Mouse (Mus musculus) testis, adult 2 months (tissue): Measurements from ENCODE around the gene Ttll4. TPM values are rescaled to one million over a fixed set of nuclear protein-coding genes. Genes with fewer than 3 reads are reported as not detected.

Experiments used
- H3K27ac ChIP-seq: fragments of 200-500 bp; 2 replicates; pipeline ENCODE4 v1.5.1; 2012; ENCODE audit warnings: low read depth, low read length; ENCODE audit not compliant: control insufficient read depth, insufficient read depth
- H3K27me3 ChIP-seq: fragments of 200-500 bp; 2 replicates; pipeline ENCODE4 v1.6.1; 2012; ENCODE audit warnings: mild to moderate bottlenecking, low read length, moderate library complexity; ENCODE audit not compliant: control insufficient read depth, insufficient read depth
- H3K36me3 ChIP-seq: fragments of 200-500 bp; 2 replicates; pipeline ENCODE4 v1.6.1; 2012; ENCODE audit warnings: mild to moderate bottlenecking, low read length; ENCODE audit not compliant: control insufficient read depth, insufficient read depth
- H3K4me1 ChIP-seq: fragments of 200-500 bp; 2 replicates; pipeline ENCODE4 v1.6.1; 2012; ENCODE audit warnings: low read length; ENCODE audit not compliant: control insufficient read depth, insufficient read depth
- H3K4me3 ChIP-seq: fragments of 200-500 bp; 2 replicates; pipeline ENCODE4 v1.5.1; 2012; ENCODE audit warnings: low read depth, mild to moderate bottlenecking, low read length, moderate library complexity, mixed read lengths; ENCODE audit not compliant: control insufficient read depth
- CTCF ChIP-seq: fragments of 200-500 bp; IDR thresholded peaks from 2 replicates; pipeline ENCODE4 v1.5.1; 2012; ENCODE audit warnings: low read depth, mild to moderate bottlenecking, inconsistent platforms, low read length, moderate library complexity; ENCODE audit not compliant: control insufficient read depth, insufficient read depth, insufficient replicate concordance
- POLR2A ChIP-seq: fragments of 200-500 bp; IDR thresholded peaks from 2 replicates; pipeline ENCODE4 v1.6.1; 2012; ENCODE audit warnings: low read depth, mild to moderate bottlenecking, inconsistent platforms, low read length, moderate library complexity; ENCODE audit not compliant: control insufficient read depth
- polyA plus RNA-seq: library from polyadenylated mRNA; depleted of rRNA; stranded (reverse); fragments of >200 nt; gene quantifications from 2 replicates; pipeline ENCODE4 v1.2.3, GENCODE M21; 2012

Gene Ttll4
- polyA plus RNA-seq, 1 experiment = 77.9 TPM

- no peak overlapping the region for H3K27ac ChIP-seq
- H3K27me3 ChIP-seq = no peaks in the 10 kb centered on the region
- no peak overlapping the region for H3K4me3 ChIP-seq
- TF ChIP-seq CTCF (no peak), POLR2A (no peak)
- H3K4me1 ChIP-seq = peaks cover 9% of the 10 kb centered on the region
- no peaks in the 10 kb centered on the region for H3K36me3 ChIP-seq
Measured at GRCm38 (mm10) chr1:74712046-74712445, 50.5 kb downstream of the Ttll4 start.

- TF ChIP-seq CTCF = no peak
- no peak for TF ChIP-seq POLR2A
- Histone ChIP-seq H3K27ac (peak overlapping the region; percentile 49; the same call in 1 of the 2 replicates), H3K4me3 (no peak overlapping the region)
Measured at GRCm38 (mm10) chr1:74712461-74713098, 51.0 kb downstream of the Ttll4 start.

GRCm38 (mm10) chr1:74713099-74713858, 51.7 kb downstream of the Ttll4 start, which contains the start of gene Cyp27a1:
Gene Cyp27a1, plus strand, starts transcription at chr1:74713574.
- Histone ChIP-seq H3K36me3 (no peaks in the 10 kb centered on the region), H3K27me3 (no peaks in the 10 kb centered on the region), H3K27ac (peak within 1 kb of the TSS; percentile 70), H3K4me1 (peaks cover 9% of the 10 kb centered on the region), H3K4me3 (peak within 1 kb of the TSS; percentile 81)
- no peak for TF ChIP-seq CTCF
- peak; percentile 60; the same call in 1 of the 2 replicates for TF ChIP-seq POLR2A

More at GRCm38 (mm10) chr1:74712461-74713098, 51.0 kb downstream of the Ttll4 start:
- no peaks in the 10 kb centered on the region for H3K27me3 ChIP-seq
- H3K4me1 ChIP-seq = peaks cover 9% of the 10 kb centered on the region
- H3K36me3 ChIP-seq = no peaks in the 10 kb centered on the region

- H3K4me1 ChIP-seq = peaks cover 9% of the 10 kb centered on the region
- TF ChIP-seq POLR2A (no peak), CTCF (no peak)
- H3K27ac ChIP-seq = peak overlapping the region; percentile 70
- H3K36me3 ChIP-seq = no peaks in the 10 kb centered on the region
- peak overlapping the region; percentile 81 for H3K4me3 ChIP-seq
- H3K27me3 ChIP-seq = no peaks in the 10 kb centered on the region
Measured at GRCm38 (mm10) chr1:74713859-74714730, 52.5 kb downstream of the Ttll4 start.

- peaks cover 9% of the 10 kb centered on the region for H3K4me1 ChIP-seq
- no peaks in the 10 kb centered on the region for H3K36me3 ChIP-seq
- H3K4me3 ChIP-seq = no peak overlapping the region
- no peak overlapping the region for H3K27ac ChIP-seq
- no peak for TF ChIP-seq POLR2A
- no peak for TF ChIP-seq CTCF
- no peaks in the 10 kb centered on the region for H3K27me3 ChIP-seq
Measured at GRCm38 (mm10) chr1:74714967-74715366, 53.4 kb downstream of the Ttll4 start.

- peaks cover 9% of the 10 kb centered on the region for H3K4me1 ChIP-seq
- H3K36me3 ChIP-seq = no peaks in the 10 kb centered on the region
- no peaks in the 10 kb centered on the region for H3K27me3 ChIP-seq
- H3K27ac ChIP-seq = no peak overlapping the region
- TF ChIP-seq POLR2A (no peak), CTCF (no peak)
- H3K4me3 ChIP-seq = no peak overlapping the region; the same call in 1 of the 2 replicates
Measured at GRCm38 (mm10) chr1:74715468-74715867, 53.9 kb downstream of the Ttll4 start.

- TF ChIP-seq CTCF = no peak
- TF ChIP-seq POLR2A = no peak
- Histone ChIP-seq H3K36me3 (no peaks in the 10 kb centered on the region), H3K27me3 (no peaks in the 10 kb centered on the region), H3K4me1 (peaks cover 9% of the 10 kb centered on the region), H3K4me3 (no peak overlapping the region), H3K27ac (no peak overlapping the region)
Measured at GRCm38 (mm10) chr1:74715886-74716285, 54.3 kb downstream of the Ttll4 start.
